Mouse (Mus musculus): ENCODE measurements at regions not wholly inside any gene's neighbourhood (a gene's known extent, or its start where the extent isn't known, plus 50 kb on each side); places are given as distances from the start of the nearest gene placed in this dataset. TPM values are rescaled to one million over a fixed set of nuclear protein-coding genes. Genes with fewer than 3 reads are reported as not detected.

Small RNAs in the stretch of these regions (microRNA-seq; reads per million reads assigned to microRNA genes)
- gene Gm25972 = not detected
